Mouse (Mus musculus) 416B (cell line): ENCODE results near the gene Fpgs.

ENCODE experiments used
- DNase-seq: peaks from one replicate; pipeline ENCODE4 v3.0.0; 2011; ENCODE audit warnings: low read depth

The Fpgs gene

DNA sequence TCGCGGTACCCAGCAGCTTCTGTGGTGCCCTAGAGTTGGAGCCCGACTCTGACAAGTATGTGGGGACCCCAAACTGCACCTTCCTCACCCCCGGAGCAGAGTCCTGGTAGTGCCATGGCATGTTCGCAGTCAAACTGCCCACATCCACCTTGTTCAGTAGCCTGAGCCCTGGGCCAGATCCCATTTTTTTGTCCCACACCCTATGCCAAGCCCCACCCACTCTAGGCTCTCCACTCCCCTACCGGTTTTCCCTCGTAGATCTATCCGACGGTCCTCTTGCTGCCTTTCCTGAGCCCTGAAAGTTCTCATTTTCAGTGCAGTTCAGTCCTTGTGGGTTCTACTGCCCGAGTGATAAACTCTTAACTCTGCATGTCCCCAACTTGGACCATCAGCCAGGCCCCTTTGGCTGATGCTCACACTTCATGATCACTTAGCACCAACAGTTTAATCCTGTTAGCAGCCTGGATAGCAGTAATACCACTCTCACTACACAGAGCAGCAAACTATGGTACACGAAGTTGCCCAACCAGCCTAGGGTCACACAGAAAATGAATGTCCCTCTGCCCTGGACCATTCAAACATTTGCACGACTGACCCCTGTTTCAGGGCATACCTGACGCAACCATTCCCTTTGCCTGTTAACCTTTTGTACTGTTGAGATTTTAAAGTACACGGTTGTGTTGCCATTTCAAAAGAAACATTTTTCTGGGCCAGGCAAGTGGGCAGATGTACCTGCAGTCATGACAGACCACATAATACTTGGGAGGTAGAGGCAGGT, 2.8 kb downstream of the Fpgs start:
- DNase-seq: no peak

DNA sequence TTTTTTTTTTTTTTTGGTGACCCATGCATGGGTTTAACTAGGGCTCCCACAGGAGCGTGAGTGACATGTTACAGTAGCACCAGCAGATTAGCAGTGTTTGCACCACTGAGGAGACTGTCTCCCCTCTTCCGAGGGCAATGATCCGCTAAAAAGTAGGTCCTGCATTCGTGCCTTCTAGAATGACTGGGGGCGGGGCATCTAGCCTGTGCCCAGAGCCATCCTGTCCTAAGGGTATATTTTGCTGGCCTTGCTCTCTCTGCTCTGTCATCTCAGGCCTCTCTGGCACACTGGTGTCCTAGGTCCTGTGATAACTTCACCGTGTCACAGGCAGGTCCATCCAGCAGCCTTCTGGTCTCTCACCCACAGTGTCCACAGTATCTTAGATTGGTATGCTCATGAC, 4.3 kb downstream of the Fpgs start:
- no peak for DNase-seq

DNA sequence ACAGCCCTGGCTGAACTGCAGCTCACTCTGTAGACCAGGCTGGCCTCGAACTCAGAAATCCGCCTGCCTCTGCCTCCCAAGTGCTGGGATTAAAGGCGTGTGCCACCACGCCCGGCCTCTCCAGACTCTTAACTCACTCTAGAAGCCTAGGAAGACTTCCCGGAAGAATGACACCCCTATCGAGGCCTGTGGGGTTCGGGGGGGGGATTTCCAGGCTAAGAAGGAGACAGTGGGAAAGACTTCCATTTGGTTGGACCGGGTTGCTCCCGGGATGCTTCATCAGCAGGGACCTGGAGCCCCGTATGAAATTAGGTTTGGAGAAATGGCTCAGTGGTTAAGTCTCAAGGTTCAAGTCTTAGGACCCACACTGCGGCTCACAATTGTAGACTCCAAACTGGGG, 9.3 kb downstream of the Fpgs start:
- DNase-seq: no peak

- peak; percentile 99 for DNase-seq
Observed at GRCm38 (mm10) chr2:32693823-32694411, 10.0 kb downstream of the Fpgs start.

DNA sequence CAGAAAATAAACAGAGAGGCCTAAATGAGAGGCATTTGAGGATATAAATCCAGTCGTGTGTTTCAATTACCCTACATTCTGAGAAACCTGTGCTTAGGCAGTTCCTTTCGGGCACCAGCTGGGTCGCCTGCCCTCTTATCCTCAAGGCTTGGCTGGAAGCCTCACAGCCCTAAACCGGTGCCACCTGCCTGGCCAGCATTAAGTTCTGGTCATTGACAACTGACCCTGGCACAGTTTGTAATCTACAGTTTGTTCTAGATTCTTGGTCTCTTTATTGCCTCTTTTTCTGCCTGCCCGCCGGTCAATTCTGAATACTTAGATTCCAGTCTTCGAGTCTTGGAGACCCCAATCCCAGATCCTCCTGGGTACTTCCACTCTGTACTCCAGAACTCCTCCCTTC, 10.7 kb downstream of the Fpgs start:
- peak; percentile 20 for DNase-seq

DNA sequence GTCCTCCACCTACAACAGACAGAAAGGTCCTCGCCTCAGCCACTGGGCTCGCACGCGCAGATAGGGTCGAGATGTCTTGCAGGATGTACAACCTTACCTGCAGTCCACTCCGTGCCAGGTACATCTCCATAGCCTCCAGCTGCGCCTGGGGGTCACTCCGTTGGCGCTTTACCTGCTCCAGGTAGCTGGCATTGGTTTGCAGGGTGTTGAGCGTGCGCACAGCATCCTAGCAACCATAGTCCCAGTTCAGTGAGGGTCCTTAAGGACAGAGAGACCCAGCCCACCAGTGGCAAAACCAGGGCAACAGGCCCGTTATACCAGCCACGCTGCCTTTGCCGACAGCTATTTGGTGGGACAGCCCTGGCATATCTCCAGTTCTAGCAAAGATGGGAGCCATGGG, 11.4 kb downstream of the Fpgs start:
- DNase-seq: no peak

GRCm38 (mm10) chr2:32691041-32691440, 12.9 kb downstream of the Fpgs start:
- no peak for DNase-seq

GRCm38 (mm10) chr2:32689420-32689819, 14.5 kb downstream of the Fpgs start:
- DNase-seq: peak; percentile 93

- DNase-seq: no peak
Observed at GRCm38 (mm10) chr2:32687562-32687961, 16.4 kb downstream of the Fpgs start.

DNA sequence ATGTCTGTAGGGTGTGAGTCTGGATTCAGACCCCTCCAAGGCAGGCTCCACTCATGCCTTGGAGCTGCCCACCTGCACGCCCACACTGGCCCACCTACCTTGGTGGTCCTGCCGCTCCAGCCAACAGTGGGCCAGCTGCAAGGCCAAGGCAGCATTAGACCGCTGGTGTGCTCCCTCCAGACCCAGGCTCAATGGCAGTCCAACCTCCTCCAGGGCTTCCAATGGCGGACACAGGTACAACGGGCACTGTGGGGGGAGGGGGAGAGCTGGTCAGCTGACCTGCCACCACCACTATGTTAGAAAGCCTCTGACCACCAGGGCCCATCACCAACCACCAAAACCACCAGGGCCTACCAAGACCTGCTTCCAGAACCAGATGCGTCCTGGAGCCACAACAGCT, 17.3 kb downstream of the Fpgs start:
- DNase-seq: peak; percentile 23

DNA sequence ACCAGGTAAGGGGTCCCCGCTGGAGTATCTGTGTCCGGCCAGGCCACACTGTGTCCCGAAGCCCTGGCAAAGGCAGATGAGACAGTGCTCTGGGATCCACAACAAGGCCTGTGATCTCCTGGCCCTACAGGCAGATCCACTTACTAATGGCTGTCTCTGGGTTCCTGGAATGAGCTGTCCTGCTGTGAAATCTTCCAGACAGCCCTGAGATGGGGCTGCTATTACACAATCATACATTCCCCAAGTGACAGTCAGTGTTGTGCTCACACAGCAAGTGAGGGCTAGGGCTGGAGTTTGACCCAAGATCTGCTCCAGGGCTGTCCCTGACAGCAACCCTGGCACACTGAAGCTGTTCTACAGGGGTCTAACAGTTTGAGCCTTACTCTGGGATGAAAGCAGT, 18.1 kb downstream of the Fpgs start:
- no peak for DNase-seq

DNA sequence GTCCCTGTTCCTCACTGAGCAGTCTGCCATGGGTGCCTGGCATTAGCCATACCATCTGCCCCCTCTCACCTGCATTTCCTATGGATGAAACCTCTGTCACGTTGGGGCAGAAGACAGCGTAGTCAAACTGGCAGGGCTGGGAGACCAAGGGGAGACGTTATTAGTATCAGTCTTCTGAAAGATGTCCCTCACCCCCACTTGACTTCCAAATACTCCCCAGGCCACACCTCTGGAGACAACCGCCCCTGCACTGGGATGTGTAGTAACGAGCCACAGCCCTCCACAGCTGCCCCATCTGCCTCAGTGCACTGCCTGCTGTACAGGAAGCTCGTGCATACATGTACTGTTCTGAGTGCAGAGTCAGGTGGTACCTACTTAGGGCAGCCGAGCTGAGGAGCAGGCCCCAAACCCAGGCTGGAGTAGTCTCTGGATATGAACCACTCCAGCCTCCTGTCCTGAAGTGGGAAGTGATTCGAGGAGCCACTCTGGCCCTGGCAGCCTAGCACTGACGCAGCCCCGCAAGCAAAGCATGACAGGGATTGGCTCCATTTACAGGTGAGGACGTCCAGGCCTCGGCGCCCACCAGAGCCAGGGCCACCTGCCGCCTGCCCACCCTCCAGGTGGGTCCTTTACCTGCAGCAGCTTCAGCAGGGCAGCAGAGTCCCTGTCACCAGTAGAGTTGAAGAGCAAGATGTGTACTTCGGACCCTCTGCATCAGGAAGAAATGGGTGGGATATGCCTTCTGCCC, 19.1 kb downstream of the Fpgs start:
- DNase-seq: no peak

GRCm38 (mm10) chr2:32683701-32684100, 20.2 kb downstream of the Fpgs start:
- DNase-seq: no peak

DNA sequence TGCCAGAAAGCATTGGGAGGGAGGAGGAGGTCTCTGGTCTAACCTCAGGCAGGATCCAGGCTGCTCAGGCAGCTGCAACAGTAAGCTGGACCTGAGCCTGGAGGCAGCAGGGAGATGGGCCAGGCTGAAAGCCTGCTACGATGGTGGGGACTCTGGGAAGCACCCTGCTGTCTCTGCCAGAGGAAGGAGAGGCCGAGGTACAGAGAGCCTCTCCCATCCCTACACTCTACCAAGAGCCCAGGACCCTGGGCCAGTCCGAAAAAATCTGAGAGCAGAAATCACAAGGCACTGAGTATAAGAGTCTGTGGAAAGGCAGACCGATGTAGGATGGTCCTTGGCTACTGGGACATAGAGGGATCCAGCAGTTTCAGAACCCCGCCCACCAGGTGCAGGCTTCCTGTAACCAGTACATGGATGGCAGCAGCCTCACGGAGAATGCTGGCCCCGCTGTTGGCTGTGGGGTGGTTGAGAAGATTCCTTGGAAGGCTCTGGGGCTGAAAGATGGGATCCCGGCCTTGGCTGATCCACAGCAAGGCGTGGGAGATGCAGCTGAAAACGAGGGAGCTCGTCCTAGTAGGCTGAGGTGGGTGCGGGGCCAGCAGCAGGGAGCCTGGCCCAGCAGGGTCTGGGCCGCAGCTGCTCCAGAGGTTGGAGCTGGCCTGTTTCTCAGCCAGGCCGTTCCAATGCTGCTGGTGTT, 21.1 kb downstream of the Fpgs start:
- DNase-seq: no peak

DNA sequence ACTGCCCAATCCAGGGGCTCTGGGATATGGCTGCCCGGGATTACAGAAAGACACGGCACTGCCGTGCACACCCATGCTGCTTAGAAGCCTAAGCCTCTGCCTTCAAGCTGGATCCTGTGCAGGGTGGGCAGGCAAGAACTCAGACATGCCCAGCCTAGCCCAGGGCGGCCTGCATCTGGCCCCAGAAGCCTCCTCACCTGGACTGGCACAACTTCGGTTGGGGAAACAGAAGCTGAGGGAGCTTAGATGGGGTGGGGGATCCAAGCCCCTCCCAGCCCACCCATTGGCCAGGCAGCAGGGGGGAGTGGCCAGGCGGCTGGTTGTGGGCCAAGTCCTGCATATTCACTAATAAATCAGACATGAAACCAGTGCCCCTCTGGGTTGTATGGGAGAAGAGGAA, 22.2 kb downstream of the Fpgs start:
- DNase-seq: no peak

DNA sequence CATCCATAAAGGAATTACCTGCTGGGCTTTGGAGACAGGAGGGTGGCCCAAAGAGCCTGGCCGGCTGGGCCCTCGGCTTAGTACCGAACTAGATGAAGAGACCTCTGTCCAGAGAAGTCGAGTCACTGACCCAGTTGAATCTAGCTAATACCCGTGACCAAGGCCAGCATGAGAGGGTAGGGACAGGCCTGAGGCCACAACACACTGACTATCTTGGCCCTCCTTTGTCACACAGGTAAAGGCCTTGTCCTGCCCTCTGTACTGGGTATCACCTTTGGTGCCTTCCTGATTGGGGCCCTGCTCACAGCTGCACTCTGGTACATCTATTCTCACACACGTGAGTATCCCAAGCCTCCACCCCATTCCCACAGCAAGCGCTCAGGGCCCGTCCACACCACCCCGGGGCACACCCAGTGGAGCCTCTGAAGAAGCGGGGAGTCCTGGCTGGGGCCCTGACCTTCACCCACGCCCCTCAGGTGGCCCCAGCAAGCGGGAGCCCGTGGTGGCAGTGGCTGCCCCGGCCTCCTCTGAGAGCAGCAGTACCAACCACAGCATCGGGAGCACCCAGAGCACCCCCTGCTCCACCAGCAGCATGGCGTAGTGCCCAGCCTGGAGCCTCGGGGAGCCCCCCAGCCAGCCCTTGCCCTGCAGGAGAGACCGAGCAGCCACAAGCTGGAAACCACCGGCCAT, 22.8 kb downstream of the Fpgs start:
- no peak for DNase-seq

DNA sequence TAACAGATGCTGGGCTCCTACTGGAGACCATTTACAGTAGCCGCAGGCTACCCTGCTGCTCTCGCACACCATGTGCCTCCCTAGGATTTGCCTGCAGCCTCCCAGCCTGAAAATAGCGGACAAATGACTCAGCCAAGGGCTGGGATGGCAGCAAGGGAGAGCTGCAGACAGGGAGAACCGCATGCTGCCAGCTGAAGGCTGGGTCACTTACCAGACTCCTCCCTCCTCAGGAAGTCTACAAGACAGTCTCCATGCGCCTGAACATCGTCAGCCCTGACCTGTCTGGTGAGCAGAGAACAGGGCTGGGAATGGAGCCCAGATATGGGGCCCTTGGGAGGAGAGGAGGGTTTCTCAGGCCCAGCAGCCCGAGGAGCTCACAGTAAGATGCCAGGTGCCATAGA, 23.9 kb downstream of the Fpgs start:
- peak; percentile 47 for DNase-seq

GRCm38 (mm10) chr2:32677683-32678082, 26.3 kb downstream of the Fpgs start:
- DNase-seq: no peak

DNA sequence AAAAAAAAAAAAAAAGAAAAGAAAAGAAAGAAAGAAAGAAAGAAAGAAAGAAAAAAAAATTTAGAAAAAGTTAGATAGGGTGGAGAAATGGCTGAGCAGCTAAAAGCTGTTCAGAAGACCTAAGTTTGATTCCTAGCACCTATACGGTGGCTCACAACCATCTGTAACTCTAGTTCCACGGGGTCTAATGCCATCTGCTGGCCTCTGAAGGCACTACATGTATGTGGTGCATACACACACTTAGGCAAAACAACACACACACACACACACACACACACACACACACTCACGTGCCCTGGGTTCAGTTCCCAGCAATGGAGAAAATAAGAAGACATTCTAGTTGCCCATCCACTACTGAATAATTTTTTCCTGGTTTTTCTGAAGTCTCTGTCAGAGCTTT, 27.1 kb downstream of the Fpgs start:
- no peak for DNase-seq

DNA sequence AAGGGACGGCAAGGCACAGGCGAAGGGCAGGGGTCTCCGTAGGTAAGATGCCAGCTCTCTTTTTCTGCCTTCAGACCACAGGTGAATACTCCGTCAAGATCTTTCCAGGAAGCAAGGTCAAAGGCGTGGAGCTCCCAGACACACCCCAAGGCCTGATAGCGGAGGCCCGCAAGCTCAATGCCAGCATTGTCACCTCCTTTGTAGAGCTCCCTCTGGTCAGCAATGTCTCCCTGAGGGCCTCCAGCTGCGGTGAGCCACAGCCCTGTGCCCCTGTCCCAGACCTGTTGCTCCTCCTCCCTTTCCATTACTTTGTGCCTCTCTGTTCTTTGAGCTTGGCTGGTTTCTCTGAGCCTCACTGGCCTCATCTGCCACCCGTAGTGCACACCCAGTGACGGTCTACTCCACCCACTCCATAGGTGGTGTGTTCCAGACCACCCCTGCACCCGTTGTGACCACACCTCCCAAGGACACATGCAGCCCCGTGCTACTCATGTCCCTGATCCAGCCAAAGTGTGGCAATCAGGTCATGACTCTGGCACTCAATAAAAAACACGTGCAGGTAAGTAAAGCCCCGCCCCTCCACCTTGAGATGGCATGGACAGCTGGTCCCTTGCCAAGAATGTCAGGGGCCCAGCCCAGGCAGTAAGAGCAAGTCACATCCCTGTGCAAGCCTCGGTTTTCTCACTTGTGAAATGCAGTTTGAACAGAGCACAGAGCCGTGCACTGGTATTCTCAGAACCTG, 30.6 kb downstream of the Fpgs start:
- no peak for DNase-seq

DNA sequence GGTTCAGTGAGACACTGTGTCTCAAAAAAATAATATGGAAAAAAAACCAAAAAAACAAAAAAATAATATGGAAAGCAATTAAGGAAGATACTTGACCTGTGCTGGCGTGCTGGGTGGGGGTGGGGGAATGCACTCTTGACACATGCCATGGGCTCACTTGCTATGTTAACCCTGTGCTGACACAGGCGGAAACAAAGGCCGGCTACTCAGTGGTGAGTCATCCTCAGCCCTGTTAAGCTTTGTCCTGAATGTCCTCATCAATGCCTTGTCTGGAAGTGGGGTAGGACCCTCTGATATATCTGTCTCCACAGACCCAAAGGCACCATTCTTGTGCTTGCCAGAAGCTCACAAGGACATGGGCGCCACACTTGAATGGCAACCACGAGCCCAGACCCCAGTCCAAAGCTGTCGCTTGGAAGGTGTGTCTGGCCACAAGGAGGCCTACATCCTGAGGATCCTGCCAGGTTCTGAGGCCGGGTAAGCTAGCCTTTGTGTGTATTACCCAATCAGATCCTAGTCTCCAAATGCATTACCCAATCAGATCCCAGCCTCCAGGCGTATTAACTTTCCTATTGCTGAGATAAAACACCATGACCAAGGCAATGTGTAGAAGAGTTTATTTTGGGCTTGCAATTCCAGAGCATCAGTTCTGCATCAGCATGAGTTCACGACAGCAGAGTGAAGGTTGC, 31.9 kb downstream of the Fpgs start:
- DNase-seq: peak; percentile 69
